Mouse (Mus musculus): ENCODE measurements around the gene Dapk2. TPM values are rescaled to one million over a fixed set of nuclear protein-coding genes. Genes with fewer than 3 reads are reported as not detected.

The Dapk2 gene
- polyA plus RNA-seq, 1 experiment from 2014 or later: 4.8 TPM

DNA sequence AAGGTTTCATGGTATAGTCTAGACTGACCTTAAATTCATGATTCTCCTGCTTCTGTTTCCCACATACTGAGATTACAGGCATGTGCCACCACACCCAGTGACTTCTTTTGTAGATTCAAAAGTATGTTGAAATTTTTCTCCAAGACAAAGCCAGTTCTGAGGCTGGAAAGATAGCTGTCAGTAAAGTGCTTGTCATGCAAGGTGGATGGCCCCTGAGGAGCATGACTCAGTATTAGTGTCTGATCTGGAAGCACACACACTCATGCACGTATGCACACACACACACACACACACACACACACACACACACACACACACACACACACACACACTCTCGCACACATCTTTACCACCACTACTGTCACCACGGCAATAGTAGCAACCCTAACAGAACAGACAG is 17.0 kb downstream of the Dapk2 start:
- no peak for ATAC-seq (replicated peaks; ENCODE audit: low FRiP score)
- no peaks in the 10 kb centered on the region for H3K4me1 ChIP-seq
- H3K9ac ChIP-seq: no peak overlapping the region
- no peak overlapping the region for H3K27ac ChIP-seq
- no peak overlapping the region for H3K4me3 ChIP-seq (replicated peaks)
- no peaks in the 10 kb centered on the region for H3K27me3 ChIP-seq
- no peaks in the 10 kb centered on the region for H3K9me3 ChIP-seq (replicated peaks)
- no peaks in the 10 kb centered on the region for H3K36me3 ChIP-seq
- 85% methylated on average over 3 of the region's 3 CpGs for WGBS
- H3K4me2 ChIP-seq: no peak overlapping the region

- H3K27me3 ChIP-seq: no peaks in the 10 kb centered on the region
- no peak overlapping the region for H3K9ac ChIP-seq
- no peaks in the 10 kb centered on the region for H3K9me3 ChIP-seq (replicated peaks)
- peaks cover 9% of the 10 kb centered on the region for H3K4me1 ChIP-seq
- no peak overlapping the region for H3K4me3 ChIP-seq (replicated peaks)
- H3K36me3 ChIP-seq: no peaks in the 10 kb centered on the region
- H3K27ac ChIP-seq: no peak overlapping the region
- 29% methylated on average over 1 of the region's 1 CpGs for WGBS
- no peak for ATAC-seq (replicated peaks; ENCODE audit: low FRiP score)
- H3K4me2 ChIP-seq: no peak overlapping the region
These were observed 20.0 kb downstream of the Dapk2 start for GRCm38 (mm10) chr9:66177975-66178374.

GRCm38 (mm10) chr9:66179795-66180194 is 21.8 kb downstream of the Dapk2 start:
- no peak for ATAC-seq (replicated peaks; ENCODE audit: low FRiP score)
- no peaks in the 10 kb centered on the region for H3K36me3 ChIP-seq
- WGBS: 88% methylated on average over 6 of the region's 6 CpGs
- no peak overlapping the region for H3K27ac ChIP-seq
- H3K9me3 ChIP-seq (replicated peaks): no peaks in the 10 kb centered on the region
- H3K4me2 ChIP-seq: no peak overlapping the region
- peaks cover 9% of the 10 kb centered on the region for H3K4me1 ChIP-seq
- no peaks in the 10 kb centered on the region for H3K27me3 ChIP-seq
- H3K9ac ChIP-seq: no peak overlapping the region
- no peak overlapping the region for H3K4me3 ChIP-seq (replicated peaks)

GRCm38 (mm10) chr9:66181126-66181825 is 23.3 kb downstream of the Dapk2 start:
- H3K36me3 ChIP-seq: no peaks in the 10 kb centered on the region
- peaks cover 9% of the 10 kb centered on the region for H3K4me1 ChIP-seq
- WGBS: 54% methylated on average over 4 of the region's 4 CpGs
- no peaks in the 10 kb centered on the region for H3K9me3 ChIP-seq (replicated peaks)
- H3K4me2 ChIP-seq: no peak overlapping the region
- no peaks in the 10 kb centered on the region for H3K27me3 ChIP-seq
- no peak overlapping the region for H3K4me3 ChIP-seq (replicated peaks)
- H3K27ac ChIP-seq: peak overlapping the region; percentile 33; the same call in 1 of the 2 replicates
- H3K9ac ChIP-seq: no peak overlapping the region
- peak; percentile 94 for ATAC-seq (replicated peaks; ENCODE audit: low FRiP score)

- peak; percentile 80; the same call in 1 of the 2 replicates for ATAC-seq (replicated peaks; ENCODE audit: low FRiP score)
- WGBS: 58% methylated on average over 11 of the region's 11 CpGs
- Histone ChIP-seq H3K4me2 (no peak overlapping the region), H3K9me3 (replicated peaks) (no peaks in the 10 kb centered on the region), H3K9ac (no peak overlapping the region), H3K27ac (peak overlapping the region; percentile 33; the same call in 1 of the 2 replicates), H3K36me3 (no peaks in the 10 kb centered on the region), H3K27me3 (no peaks in the 10 kb centered on the region), H3K4me3 (replicated peaks) (no peak overlapping the region), H3K4me1 (peaks cover 13% of the 10 kb centered on the region)
These were observed 24.0 kb downstream of the Dapk2 start for GRCm38 (mm10) chr9:66181826-66182678.

DNA sequence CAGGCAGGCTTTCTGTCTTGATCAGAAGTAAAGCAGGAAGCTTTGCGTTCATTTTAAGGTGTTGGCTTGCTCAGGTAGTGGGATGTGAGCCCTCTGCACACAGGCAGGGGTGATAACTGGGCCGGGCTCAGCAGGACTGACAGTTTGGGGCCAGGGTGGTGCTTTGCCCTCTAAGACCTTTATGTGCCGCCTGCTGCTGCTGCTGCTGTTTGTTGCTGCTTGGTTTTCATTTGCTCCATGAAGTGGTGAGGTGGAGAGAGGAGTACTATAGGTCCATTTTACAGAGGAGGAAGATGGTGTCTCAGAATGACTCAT is 24.6 kb downstream of the Dapk2 start:
- 81% methylated on average over 3 of the region's 3 CpGs for WGBS
- no peak overlapping the region for H3K27ac ChIP-seq
- H3K9me3 ChIP-seq (replicated peaks): no peaks in the 10 kb centered on the region
- no peak overlapping the region for H3K9ac ChIP-seq
- peaks cover 13% of the 10 kb centered on the region for H3K4me1 ChIP-seq
- no peak for ATAC-seq (replicated peaks; ENCODE audit: low FRiP score)
- H3K27me3 ChIP-seq: no peaks in the 10 kb centered on the region
- no peaks in the 10 kb centered on the region for H3K36me3 ChIP-seq
- H3K4me3 ChIP-seq (replicated peaks): no peak overlapping the region
- no peak overlapping the region for H3K4me2 ChIP-seq

DNA sequence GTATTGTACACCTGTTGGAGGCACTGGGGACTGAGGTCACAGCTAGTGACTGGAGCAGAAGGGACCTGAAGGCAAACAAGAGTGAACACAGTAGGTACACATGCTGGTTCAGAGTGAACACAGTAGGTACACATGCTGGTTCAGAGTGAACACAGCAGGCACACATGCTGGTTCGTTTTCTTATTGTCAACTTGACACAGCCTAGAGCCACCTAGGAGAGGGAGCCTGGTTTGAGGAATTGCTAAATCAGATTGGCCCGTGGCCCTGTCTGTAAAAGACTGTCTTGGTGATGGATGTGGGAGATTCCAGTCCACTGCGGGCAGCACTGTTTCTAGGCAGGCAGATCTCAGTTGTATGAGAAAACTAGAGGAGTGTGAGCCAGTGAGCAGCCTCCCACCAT is 25.0 kb downstream of the Dapk2 start:
- Histone ChIP-seq H3K27me3 (no peaks in the 10 kb centered on the region), H3K4me1 (peaks cover 13% of the 10 kb centered on the region), H3K4me2 (no peak overlapping the region), H3K36me3 (no peaks in the 10 kb centered on the region), H3K4me3 (replicated peaks) (no peak overlapping the region), H3K9me3 (replicated peaks) (no peaks in the 10 kb centered on the region), H3K9ac (no peak overlapping the region), H3K27ac (no peak overlapping the region)
- ATAC-seq (replicated peaks; ENCODE audit: low FRiP score): no peak
- WGBS: 76% methylated on average over 3 of the region's 3 CpGs

GRCm38 (mm10) chr9:66184572-66184971 is 26.5 kb downstream of the Dapk2 start:
- ATAC-seq (replicated peaks; ENCODE audit: low FRiP score): no peak
- 71% methylated on average over 5 of the region's 5 CpGs for WGBS
- H3K4me2 ChIP-seq: no peak overlapping the region
- H3K4me3 ChIP-seq (replicated peaks): no peak overlapping the region
- no peak overlapping the region for H3K27ac ChIP-seq
- H3K36me3 ChIP-seq: no peaks in the 10 kb centered on the region
- H3K9me3 ChIP-seq (replicated peaks): no peaks in the 10 kb centered on the region
- H3K9ac ChIP-seq: no peak overlapping the region
- peaks cover 13% of the 10 kb centered on the region for H3K4me1 ChIP-seq
- H3K27me3 ChIP-seq: no peaks in the 10 kb centered on the region

GRCm38 (mm10) chr9:66186426-66186825 is 28.4 kb downstream of the Dapk2 start:
- Histone ChIP-seq H3K9ac (no peak overlapping the region), H3K4me2 (no peak overlapping the region), H3K27ac (no peak overlapping the region), H3K27me3 (no peaks in the 10 kb centered on the region), H3K4me3 (replicated peaks) (no peak overlapping the region), H3K36me3 (no peaks in the 10 kb centered on the region), H3K9me3 (replicated peaks) (no peaks in the 10 kb centered on the region), H3K4me1 (peaks cover 9% of the 10 kb centered on the region)
- 39% methylated on average over 6 of the region's 6 CpGs for WGBS
- ATAC-seq (replicated peaks; ENCODE audit: low FRiP score): no peak

DNA sequence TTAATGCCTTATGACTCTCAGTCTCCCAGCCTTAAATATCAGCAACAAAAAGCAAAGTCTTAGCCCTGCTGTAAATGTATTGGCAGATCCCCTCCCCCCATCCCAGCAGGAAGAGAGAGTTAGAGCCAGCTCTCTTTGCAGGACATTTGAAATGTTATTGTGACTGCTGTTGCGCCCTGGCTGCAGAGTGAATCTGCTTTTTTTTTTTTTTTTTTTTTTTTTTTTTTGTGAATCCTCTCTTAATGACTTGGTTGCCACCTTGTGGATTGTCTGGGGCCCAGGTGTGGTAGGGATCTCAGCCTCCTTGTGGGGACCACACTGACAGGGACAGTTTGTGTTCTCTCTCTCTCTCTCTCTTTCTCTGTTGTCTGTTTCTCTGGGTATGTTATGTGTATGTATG is 31.0 kb downstream of the Dapk2 start:
- H3K36me3 ChIP-seq: no peaks in the 10 kb centered on the region
- no peak overlapping the region for H3K4me3 ChIP-seq (replicated peaks)
- ATAC-seq (replicated peaks; ENCODE audit: low FRiP score): no peak
- no peak overlapping the region for H3K27ac ChIP-seq
- H3K4me2 ChIP-seq: no peak overlapping the region
- no peaks in the 10 kb centered on the region for H3K27me3 ChIP-seq
- peaks cover 9% of the 10 kb centered on the region; the same call in 1 of the 2 replicates for H3K4me1 ChIP-seq
- H3K9ac ChIP-seq: no peak overlapping the region
- no peaks in the 10 kb centered on the region for H3K9me3 ChIP-seq (replicated peaks)
- 67% methylated on average over 1 of the region's 1 CpGs for WGBS

DNA sequence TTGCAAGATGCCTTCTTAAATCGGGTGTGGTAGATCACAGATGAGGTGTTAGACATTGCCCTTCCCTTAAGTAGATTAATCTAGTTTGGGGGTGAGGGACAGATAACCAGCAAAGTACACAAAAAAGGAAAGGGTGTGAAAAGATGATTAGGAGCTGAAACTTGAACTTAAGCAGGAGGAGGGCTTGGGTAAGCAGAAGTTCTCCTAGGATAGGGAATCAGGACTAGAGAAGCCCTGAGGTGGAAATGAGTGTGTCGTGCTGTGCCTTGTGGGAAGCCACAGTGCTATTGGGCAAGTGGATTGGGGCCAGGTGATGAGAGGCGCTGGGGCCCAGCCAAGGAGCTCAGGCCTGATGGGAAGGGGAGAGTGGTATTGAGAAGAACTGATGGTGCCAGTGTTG is 36.0 kb downstream of the Dapk2 start:
- peaks cover 5% of the 10 kb centered on the region; the same call in 1 of the 2 replicates for H3K4me1 ChIP-seq
- no peak overlapping the region for H3K4me2 ChIP-seq
- H3K9ac ChIP-seq: no peak overlapping the region
- no peak for ATAC-seq (replicated peaks; ENCODE audit: low FRiP score)
- H3K27me3 ChIP-seq: no peaks in the 10 kb centered on the region
- no peaks in the 10 kb centered on the region for H3K36me3 ChIP-seq
- no peak overlapping the region for H3K4me3 ChIP-seq (replicated peaks)
- H3K27ac ChIP-seq: no peak overlapping the region
- no peaks in the 10 kb centered on the region for H3K9me3 ChIP-seq (replicated peaks)
- 89% methylated on average over 3 of the region's 3 CpGs for WGBS

GRCm38 (mm10) chr9:66196561-66196960 is 38.5 kb downstream of the Dapk2 start:
- Histone ChIP-seq H3K9ac (no peak overlapping the region), H3K36me3 (no peaks in the 10 kb centered on the region), H3K4me1 (peaks cover 5% of the 10 kb centered on the region; the same call in 1 of the 2 replicates), H3K4me2 (no peak overlapping the region), H3K27ac (no peak overlapping the region), H3K4me3 (replicated peaks) (no peak overlapping the region), H3K9me3 (replicated peaks) (no peaks in the 10 kb centered on the region), H3K27me3 (no peaks in the 10 kb centered on the region)
- no peak for ATAC-seq (replicated peaks; ENCODE audit: low FRiP score)
- WGBS: 47% methylated on average over 3 of the region's 3 CpGs

Data from kidney, embryonic 15.5 days (tissue).